Mouse (Mus musculus) megakaryocyte, adult 5-6 weeks (primary cell): Measurements from ENCODE around the gene Gm9999. TPM values are rescaled to one million over a fixed set of nuclear protein-coding genes. Genes with fewer than 3 reads are reported as not detected.

Experiments
- ATAC-seq: 2 replicates; pipeline ENCODE4 v1.8.0; 2016; ENCODE audit warnings: mild to moderate bottlenecking, inconsistent platforms; ENCODE audit not compliant: poor library complexity, severe bottlenecking
- total RNA-seq, 2 experiments: library from RNA; stranded (forward) in 1 of 2; stranded (reverse) in 1 of 2; fragments of 153-499, 151-499 nt in 1 of 2; fragments of 221-1000, 200-1000 nt in 1 of 2; gene quantifications; 2 replicates each; pipeline versions ENCODE4 v1.2.3 to v1.2.4; 2015 to 2017

The Gm9999 gene
- total RNA-seq, 2 experiments from 2014 or later = 2.3 TPM; not detected in 1

DNA sequence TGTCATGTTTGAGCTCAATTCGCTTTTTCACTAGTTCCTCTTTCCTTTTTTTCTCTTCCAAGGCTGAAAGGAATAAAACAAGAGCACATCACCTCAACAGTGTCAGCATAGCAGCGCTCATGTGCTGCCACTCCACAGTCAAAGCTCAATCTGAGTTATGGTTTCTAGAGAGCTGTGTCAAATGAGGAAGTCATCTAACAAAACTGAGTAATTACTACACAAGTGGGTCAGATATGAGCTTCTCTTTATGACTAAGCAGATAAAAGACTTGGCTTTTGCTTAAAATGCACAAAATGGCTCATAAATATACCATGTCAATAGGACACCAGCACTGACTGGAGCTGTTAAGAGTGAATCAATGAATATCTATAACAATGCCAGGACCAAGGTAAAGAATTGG lies 15.6 kb downstream of the Gm9999 start:
- peak; percentile 89 for ATAC-seq

DNA sequence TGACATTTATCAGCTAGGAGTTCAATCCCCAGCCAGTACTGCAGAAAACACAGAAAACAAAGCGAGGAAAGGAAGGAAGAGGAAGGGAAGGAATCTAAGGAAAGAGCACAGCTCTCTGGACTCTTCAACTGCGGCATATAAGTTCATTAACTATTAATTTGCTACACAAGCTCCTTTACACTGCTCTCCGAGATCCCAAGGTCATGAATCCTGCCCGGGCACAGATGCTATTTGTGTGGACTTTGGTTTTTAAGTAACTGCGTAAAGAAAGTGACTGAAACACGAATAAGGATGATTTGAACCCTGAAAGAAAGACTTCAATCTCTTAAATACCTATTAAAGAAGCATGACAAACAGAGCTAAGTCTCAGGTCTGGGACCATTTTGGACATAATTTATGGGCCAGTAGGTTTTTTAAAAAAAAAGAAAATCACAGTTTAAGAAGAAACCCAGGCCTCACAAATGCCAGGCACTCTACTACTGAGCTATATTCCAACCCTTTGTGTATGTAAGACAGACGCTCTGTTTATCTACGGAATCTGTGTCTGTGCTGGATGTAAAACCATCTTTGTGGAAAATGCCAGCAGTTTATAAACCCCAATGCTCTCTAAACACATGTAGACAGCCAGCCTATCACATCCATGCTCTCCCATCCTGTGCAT lies 16.7 kb downstream of the Gm9999 start:
- ATAC-seq = no peak

DNA sequence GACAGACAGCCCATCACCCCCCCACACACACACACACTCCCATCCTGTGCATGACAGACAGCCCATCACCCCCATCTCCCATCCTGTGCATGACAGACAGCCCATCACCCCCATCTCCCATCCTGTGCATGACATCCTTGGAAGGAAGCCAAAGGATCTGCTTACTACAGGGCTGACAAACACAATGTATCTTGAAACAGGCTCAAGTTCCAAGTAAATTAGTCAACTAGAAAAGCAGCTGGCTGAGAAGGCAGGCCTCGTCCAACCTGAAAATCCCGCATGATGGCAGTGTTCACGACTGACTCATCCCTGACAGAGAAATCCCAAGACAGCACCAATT lies 17.2 kb downstream of the Gm9999 start:
- ATAC-seq = no peak

DNA sequence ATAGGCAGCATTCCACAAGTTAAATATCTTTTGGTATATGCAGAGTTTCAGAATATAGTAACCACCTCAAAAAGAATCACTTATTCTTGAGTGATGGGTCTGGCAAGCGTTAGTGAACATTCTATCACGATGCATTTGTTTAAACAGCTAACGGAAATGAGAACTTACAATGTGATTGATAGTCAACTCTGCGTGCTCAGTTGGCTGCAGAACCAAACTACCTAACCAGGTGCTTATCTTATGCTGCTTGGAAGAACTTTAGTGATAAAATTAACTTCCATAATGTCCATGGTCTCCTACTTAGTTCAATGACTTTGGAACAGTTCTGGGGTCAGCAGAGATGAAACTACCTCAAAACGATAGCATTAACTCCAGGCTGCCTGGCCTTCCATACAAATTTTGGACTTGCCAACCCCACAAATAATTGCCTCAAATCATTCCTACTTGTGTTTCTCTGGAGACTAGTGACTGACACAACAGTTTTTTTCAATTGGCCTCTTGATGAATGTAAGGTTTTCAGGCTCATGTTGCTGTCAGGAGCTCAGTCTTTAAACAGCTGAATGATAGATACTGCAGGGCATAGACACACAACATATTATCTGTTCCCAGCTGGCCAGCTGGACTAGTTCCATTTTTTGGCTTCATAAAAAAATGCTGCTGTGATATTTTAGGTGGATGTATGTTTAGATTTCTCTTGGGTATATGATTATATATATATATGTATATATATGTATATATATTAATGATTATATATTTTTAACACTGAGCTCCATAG lies 17.9 kb downstream of the Gm9999 start:
- ATAC-seq = no peak

DNA sequence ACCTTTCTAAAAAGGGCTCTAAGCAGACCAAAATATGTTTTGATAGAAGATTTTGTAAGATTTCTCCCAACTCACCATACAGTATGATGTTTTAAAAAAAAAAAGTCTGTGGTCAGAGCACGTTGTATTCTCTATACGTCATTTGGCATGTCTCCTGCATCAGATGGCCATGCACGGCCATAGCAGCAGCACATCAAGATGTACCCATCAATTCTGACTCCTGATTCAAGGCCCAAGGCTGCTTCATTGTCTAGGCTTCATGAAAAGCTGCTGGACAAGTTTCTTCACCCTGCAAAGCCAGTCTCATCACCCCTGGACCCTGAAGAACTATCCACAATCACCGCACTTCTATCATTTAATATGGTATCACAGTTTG lies 18.5 kb downstream of the Gm9999 start:
- no peak for ATAC-seq

DNA sequence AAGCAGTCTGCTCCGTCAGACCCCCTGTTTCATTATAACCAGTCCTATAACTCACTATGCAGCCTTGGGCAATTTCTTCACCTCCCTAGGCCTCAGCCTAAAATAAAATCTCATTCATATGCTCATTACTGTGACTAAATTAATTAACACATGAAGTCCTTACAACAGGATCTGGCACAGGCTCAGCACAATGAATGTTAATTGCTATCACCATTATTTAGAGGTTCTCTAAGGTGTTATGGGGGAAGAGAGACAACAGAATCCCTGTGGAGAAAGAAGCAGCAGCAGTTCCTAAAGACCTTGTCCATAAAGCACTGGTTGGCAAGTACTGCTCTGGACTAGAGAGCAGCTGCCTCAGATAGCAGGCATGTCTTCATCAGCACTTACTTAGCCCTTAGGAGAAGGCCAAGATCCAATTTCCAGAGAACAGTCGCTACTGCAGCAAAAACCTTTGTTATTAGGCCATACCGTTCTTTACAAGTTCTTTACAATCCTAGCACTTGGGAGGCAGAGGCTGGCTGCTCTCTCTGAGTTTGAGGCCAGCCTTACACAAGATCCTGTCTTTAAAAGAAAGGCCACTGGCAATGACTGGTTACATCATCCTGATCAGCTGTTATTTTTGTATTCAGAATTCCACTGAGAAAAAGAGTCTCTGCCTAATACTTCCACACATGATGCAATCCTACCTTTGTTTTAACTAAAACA lies 20.2 kb downstream of the Gm9999 start:
- ATAC-seq = no peak

DNA sequence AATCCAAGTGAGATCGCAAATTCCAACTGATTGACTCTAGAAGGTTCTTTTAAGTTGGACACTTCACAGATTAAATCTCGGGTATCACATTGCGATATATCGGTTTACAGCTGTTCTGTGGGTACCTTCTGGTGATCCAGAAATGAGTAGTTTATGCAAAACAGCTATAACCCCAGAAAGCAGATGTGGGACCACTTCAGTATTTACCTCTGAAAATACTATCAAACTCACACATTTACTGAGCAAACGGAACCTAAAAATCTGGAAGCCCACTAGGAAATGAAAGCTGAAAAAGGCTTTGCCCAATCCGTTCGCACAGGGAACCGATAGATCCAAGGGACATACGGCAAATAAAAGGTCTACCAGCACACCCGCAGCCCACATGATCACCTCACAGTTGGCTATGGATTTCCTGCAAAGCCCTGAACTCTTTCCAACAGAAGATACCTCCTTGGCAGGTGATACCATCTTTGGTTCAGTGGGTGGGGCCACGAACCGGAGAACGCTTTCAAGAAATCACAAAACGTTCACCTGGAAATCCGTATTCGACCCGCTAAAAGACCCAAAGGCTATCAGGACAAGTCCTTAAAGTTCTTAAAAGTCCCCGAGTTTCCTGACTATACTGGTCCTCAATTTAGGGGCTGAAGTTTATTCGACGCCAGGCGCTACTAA lies 23.9 kb downstream of the Gm9999 start:
- 0 out of 2 replicates have a peak, but pooled peaks have one; percentile 4 for ATAC-seq

DNA sequence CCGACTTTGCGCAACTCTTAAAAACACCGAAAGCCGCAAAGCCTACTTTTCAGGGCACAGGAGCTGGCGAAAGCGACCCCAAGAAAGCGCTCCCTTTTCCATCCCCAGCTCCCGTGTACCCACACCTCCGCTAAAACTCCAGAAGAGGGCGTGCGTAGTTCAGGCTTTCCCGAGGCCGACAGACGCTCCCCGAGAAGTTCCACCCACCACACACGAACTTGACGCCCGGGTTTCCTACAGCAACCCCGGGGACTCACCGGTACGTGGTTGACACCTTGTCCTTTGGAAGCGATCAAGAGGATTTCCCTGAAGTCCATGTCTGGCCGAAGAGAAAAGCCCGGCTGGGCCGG lies 24.4 kb downstream of the Gm9999 start:
- peak; percentile 69 for ATAC-seq

DNA sequence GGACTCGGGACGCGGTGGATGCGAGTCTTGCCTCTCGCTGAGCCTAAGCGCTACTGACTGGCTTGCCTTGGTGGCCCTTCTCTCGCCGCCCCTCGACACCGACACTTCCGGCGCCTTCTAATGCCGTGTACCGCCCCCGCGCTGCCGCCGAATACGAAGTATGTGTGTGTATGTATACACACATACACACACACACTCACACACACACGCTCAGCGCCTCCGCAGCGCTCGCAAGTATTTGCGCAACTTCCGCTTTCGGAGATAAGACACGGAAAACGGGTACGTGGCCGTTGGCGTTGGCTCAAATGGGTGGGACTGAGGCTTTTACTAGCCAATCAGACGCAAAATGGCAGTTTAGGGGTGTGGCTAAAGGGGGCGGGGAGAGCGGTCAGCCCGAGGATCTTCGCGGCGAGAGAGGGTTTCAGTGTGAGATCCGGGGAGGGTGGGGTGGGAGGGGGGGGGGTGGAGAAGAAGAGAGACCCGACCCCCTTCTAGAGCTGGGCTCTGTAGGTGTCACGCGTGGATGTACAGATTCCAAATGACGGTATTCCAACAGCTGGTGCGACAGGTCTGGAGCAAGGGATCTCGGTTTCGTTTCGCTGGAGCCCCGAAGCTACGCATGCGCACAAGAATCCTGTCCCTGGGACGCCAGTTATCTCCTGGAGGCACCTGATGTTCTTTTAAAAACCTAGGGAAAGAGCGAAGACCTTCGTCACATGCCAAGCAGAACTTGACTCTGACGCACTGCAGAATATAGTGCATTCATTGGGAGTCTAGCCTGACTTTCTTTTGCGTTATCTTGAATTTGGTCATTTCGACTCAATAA lies 25.0 kb downstream of the Gm9999 start, which contains the start of gene Spty2d1:
Gene Spty2d1, minus strand, starts transcription at position 244 of the 826 bp plus-strand sequence.
- ATAC-seq = peak; percentile 89

DNA sequence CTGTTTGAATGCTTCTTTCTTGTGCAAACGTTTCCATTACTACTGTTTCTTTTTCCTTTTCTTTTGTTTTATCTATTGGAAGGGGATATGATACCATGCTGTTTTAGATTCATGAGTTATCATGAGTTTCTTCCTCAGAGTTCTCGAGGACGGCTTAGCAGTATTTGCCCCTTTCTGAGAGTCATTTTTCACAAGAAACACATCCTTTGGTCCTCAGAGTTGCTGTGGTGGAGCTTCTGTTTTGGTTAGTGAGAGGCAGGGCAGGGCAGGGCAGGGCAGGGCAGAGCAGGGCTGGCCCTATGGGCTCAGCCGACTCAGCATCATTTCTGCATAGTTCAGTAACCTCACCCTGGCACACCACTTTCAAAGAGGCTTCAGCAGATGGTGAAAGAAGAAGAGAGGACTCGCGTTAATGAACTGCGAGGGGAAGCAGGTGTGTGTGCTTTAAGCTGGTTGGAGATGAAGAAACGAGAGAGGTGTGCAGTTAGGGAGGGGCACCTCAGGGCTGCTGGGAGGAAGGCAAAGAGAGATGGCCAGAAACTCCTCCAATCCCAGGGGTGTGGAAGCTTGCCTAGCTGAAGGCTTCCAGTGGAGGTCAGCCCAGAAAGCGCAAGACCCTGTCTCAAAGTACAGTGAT lies 29.9 kb downstream of the Gm9999 start:
- ATAC-seq = peak; percentile 25

DNA sequence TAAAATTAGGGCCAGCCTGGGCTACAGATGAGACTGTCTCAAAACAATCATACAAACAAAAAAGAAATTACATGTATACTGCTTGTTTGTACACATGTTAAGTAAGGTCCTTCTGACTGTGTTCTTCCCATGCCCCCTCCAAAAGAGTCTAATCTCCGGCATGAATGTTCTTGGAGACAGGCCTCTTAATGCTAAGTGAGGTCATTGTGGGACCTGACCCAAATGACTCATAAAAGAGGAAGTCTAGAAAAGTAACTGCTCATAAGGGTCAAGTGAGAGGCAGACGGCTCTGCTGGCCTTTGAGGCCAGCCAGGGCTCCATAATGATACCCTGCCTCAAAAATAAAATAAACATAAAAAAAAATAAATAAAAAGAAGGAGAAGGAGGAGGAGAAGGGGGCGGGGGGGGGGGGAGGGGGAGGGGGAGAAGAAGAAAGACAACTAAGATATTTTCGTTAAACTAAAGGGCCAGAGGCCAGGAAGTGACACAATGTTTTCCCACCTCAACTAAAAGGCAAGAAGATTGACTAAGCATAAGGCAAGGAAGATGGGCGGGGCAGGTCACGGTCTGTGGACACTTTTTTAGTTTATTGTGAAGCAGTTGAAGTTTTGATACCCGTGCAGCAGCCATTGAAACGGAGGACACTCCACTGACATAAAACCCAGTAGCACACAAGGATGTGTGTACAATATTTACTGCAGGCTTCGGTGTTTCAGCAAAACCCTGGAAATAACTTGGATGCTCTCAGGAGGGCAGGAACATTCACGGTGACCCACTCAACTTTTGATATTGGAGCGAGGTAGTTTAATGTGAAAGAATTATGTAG lies 31.4 kb downstream of the Gm9999 start:
- ATAC-seq = peak; percentile 67

DNA sequence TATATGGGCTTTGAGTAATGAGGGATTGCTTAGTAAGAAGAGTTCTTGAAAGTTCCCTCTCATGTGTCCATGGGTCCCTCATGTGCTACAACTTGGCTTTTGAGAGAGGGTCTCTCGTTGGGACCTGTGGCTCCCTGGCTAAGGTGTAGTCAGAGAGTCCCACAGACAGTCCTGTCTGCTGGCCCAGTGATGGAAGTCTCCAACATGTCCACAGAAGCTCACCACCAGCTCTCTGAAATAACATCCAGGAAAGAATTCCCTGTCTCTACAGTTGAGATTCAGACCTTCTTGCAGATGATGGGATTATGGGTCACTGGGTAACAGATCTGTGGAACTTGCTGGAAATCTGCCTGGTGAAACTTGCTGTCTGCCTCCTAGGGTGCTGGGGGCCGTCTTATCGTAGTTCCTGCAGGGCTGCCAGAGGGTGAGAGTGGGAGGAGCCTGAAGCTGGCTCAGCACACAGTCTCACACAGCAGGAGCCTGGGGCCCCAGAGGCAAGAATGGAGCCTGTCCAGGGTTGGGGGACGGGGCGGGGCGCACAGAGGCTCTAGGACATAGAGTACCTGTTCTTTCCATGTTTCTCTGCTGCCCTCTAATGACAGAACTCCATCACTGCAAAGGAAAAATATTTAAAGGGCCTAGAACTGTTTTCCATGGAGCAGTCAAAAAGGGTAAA lies 32.1 kb downstream of the Gm9999 start:
- ATAC-seq = peak; percentile 87

DNA sequence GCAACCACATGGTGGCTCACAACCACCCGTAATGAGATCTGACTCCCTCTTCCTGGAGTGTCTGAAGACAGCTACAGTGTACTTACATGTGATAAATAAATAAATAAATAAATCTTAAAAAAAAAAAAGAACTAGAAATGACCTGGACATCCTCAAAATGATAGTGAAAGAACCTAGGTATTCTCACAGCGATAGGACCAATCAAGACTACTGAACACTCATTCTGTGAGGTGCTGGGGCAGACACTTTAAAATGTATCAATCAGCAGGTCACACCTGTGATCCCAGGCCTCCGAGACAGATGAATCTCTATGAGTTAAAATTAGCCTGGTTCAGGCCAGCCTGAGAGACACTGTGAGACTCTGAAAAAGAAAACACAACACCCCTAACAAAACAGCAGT lies 33.2 kb downstream of the Gm9999 start:
- ATAC-seq = no peak

DNA sequence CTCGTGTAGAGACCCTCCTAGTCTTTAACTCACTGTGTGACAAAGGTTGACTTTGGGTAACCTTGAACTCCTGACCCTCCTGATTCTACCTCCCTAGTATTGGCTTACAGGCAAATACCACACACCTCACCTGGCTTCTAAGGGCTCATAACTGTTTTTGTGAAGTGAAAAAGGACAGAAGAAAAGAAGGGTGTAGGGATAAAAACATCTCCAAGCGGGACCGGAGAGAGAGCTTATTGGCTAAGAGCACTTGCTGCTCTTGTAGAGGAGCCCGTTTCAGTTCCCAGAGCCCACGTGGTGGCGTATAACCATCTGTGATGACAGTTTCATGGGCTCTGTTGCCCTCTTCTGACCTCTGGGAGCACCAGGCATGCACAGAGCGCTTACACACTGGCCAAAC lies 33.8 kb downstream of the Gm9999 start:
- ATAC-seq = no peak

DNA sequence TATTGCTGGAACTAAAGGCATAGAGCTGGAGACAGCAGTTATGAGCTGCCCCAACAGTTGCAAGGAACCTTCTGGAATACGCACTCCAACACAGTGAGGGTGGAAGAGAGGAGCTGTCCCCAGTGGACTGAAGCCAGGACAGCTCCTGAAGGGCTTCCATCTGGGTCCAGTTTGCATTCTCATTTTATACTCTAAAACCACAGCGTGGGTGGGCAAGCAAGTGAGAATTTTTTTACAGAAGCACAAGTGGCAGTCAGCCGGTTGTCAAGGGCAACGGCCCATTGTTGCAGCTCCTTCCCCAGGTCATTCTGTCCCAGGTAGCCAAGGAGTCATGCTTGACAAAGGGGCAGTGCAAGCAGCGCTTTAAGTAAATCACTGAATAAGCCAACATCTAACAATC lies 36.3 kb downstream of the Gm9999 start:
- ATAC-seq = no peak

DNA sequence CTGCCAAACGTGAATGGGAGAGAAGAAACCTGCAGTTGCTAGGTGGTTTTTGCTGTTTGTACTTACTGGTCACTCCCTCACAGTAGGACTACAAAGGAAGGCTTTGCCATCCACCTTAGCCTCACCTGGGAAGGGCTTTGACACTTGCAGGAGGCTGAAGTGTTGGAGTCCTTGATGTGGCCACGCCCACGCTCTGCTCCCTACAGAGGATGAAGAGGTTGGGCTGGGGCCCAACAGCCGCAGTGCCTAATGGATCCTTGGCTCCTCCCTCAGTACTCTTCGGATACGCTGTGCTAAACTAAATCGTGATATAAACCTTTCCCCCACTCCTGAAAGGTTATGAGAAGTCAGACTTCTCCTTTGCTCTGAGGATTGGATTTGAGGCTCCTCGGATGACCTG lies 37.6 kb downstream of the Gm9999 start:
- no peak for ATAC-seq

DNA sequence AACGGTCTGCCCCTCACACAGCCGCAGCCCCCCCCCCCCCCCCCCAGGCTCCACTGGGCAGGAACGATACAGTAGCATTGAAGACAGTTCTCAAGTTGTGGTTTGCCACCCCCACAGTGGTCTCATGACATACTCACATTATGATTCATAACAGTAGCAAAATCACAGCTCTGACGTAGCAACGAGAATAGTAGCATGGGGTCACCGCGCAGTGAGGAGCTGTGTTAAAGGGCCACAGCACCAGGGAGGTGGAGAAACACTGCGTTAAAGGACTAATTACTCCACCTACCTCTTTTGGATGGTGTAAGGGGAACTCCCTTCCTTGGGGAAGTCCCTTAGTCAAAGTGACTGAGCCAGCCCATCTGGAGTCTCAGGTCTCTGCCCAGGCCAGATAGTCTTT lies 39.1 kb downstream of the Gm9999 start:
- ATAC-seq = peak; percentile 93

DNA sequence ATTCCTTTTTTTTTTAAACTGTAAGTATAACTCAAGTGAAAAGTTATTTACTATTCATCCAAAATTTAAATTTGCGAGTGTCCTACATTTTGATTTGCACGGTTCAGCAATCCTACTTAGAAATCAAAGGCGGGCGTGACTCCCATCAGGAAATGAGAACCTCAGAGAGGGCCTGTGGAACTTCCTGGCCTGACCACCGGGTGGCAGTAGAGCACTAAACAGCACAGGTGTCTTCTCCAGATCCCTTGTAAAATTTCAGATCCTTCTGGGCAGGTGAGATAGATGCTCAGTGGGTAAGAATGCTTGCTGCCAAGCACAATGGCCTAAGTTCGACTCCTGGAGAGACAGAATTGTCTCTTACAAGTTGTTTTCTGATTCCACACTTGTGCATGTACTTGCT lies 40.1 kb downstream of the Gm9999 start:
- ATAC-seq = peak; percentile 81

DNA sequence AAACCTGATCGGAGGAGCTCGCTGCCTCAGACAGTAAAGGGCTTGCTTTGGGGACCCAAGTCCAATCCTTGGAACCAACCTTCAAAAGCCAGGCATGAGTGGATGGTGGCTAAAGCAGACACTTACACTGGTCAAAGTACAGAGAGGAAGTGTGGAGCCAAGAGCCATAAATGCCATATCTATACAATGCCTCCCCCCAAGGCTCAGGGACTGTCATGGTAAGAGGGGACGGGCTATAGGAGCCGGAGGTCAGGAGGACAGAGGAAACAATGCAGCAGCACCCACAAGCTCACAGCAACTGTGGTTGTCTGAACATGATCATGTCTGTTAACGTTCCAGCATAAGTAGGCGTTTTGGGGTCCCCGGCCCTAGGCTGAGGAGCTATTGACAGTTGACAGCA lies 41.1 kb downstream of the Gm9999 start:
- no peak for ATAC-seq
